Mouse (Mus musculus) thymus, postnatal 0 days (tissue): ENCODE results near the gene Gkn3. TPM values are rescaled to one million over a fixed set of nuclear protein-coding genes. Genes with fewer than 3 reads are reported as not detected.

Experiments used
- DNase-seq: peaks from one replicate; pipeline ENCODE4 v3.0.0-alpha.2; 2015; ENCODE audit warnings: low spot score
- polyA plus RNA-seq: library from polyadenylated mRNA; unstranded; fragments of >200 nt; fragmentation: Nextera tagmentation; extraction: Ambion mirVana; gene quantifications from 2 replicates; pipeline ENCODE4 v1.2.1, GENCODE M21; 2015

Gkn3 gene
- polyA plus RNA-seq, 1 experiment from 2014 or later = not detected

- no peak for DNase-seq
These were observed 34.3 kb downstream of the Gkn3 start for GRCm38 (mm10) chr6:87354441-87354840.

- no peak for DNase-seq
These were observed 37.9 kb downstream of the Gkn3 start, which contains the start of gene Gkn1 for GRCm38 (mm10) chr6:87350829-87351228. TSS of gene Gkn1 (minus strand) at chr6:87350942.

- DNase-seq = no peak
These were observed 52.8 kb downstream of the Gkn3 start for GRCm38 (mm10) chr6:87335935-87336295.

GRCm38 (mm10) chr6:87335091-87335934 lies 53.4 kb downstream of the Gkn3 start, which contains the start of gene Antxr1:
TSS of gene Antxr1 (minus strand) at chr6:87335821.
- DNase-seq = peak; percentile 49

GRCm38 (mm10) chr6:87334361-87335090 lies 54.2 kb downstream of the Gkn3 start:
- no peak for DNase-seq

Other genes starting within 250 kb of the Gkn3 start
- 0.61 and 0.75 TPM in 2 replicates for gene Antxr1, start 53.1 kb downstream of the Gkn3 start, polyA plus RNA-seq
- 0.49 and 0.53 TPM in 2 replicates for gene Gkn1, start 38.0 kb downstream of the Gkn3 start, polyA plus RNA-seq
- 0.96 and 0.99 TPM in 2 replicates for gene Gkn2, start 15.6 kb downstream of the Gkn3 start, polyA plus RNA-seq
- not detected in 2 replicates for gene Bmp10, start 40.1 kb upstream of the Gkn3 start, polyA plus RNA-seq
- gene Arhgap25, start 144.3 kb upstream of the Gkn3 start, polyA plus RNA-seq = 34.5 and 34.6 TPM in 2 replicates
- gene Prokr1, start 201.8 kb upstream of the Gkn3 start, polyA plus RNA-seq = 0.07 and 0.21 TPM in 2 replicates